Mouse (Mus musculus) cortical plate, adult 2 months (tissue): ENCODE results near the gene Fkbp5.

ENCODE experiments used
- CTCF ChIP-seq: fragments of 200-500 bp; IDR thresholded peaks from 2 replicates; pipeline ENCODE4 v1.5.1; 2011; ENCODE audit warnings: mild to moderate bottlenecking, control low read depth, low read length; ENCODE audit not compliant: insufficient read depth; ENCODE audit errors: extremely low read depth
- POLR2A ChIP-seq: fragments of 200-500 bp; IDR thresholded peaks from 2 replicates; pipeline ENCODE4 v1.6.1; 2011; ENCODE audit warnings: mild to moderate bottlenecking, low read length, control low read depth; ENCODE audit not compliant: insufficient read depth; ENCODE audit errors: extremely low read depth

GRCm38 (mm10) chr17:28411381-28411960 is 105.9 kb downstream of the Fkbp5 start:
- TF ChIP-seq CTCF (no peak), POLR2A (no peak)
